Mouse (Mus musculus): ENCODE data around the gene Lrrc74b. TPM values are rescaled to one million over a fixed set of nuclear protein-coding genes. Genes with fewer than 3 reads are reported as not detected.

The Lrrc74b gene
- polyA plus RNA-seq, 1 experiment: not detected

GRCm38 (mm10) chr16:17530640-17531288 is 30.3 kb downstream of the Lrrc74b start, which contains the start of gene Thap7:
Thap7 (minus strand) TSS chr16:17531136.
- Histone ChIP-seq H3K4me3 (ENCODE audit: extremely low read depth, insufficient read depth, insufficient read length) (peak within 1 kb of the TSS; percentile 86), H3K27me3 (ENCODE audit: control insufficient read depth, insufficient read depth, low read length) (no peaks in the 10 kb centered on the region; the same call in 1 of the 2 replicates), H3K27ac (ENCODE audit: insufficient read depth, low read length) (peak within 1 kb of the TSS; percentile 94), H3K36me3 (ENCODE audit: control insufficient read depth, insufficient read depth, low read length) (peaks cover 20% of the 10 kb centered on the region), H3K4me1 (ENCODE audit: control insufficient read depth, insufficient read depth, insufficient read length) (peaks cover 7% of the 10 kb centered on the region)
- peak; percentile 93 to 95 for DNase-seq (ENCODE audit: low read depth in 1 of 2, low spot score in 2 of 2)
- TF ChIP-seq CTCF (IDR thresholded peaks at IDR 0.05; ENCODE audit: extremely low read depth, insufficient read depth, insufficient read length, insufficient replicate concordance) (no peak), POLR2A (IDR thresholded peaks at IDR 0.05; ENCODE audit: low read depth, low read length) (peak; percentile 72)
- WGBS: under 1% methylated on average over 67 of the region's 67 CpGs

- H3K27ac ChIP-seq (ENCODE audit: insufficient read depth, low read length): peak overlapping the region; percentile 94
- H3K27me3 ChIP-seq (ENCODE audit: control insufficient read depth, insufficient read depth, low read length): no peaks in the 10 kb centered on the region; the same call in 1 of the 2 replicates
- peaks cover 23% of the 10 kb centered on the region for H3K36me3 ChIP-seq (ENCODE audit: control insufficient read depth, insufficient read depth, low read length)
- TF ChIP-seq CTCF (IDR thresholded peaks at IDR 0.05; ENCODE audit: extremely low read depth, insufficient read depth, insufficient read length, insufficient replicate concordance): no peak
- TF ChIP-seq POLR2A (IDR thresholded peaks at IDR 0.05; ENCODE audit: low read depth, low read length): no peak
- peak overlapping the region; percentile 86 for H3K4me3 ChIP-seq (ENCODE audit: extremely low read depth, insufficient read depth, insufficient read length)
- no peak for DNase-seq (ENCODE audit: low read depth in 1 of 2, low spot score in 2 of 2)
- H3K4me1 ChIP-seq (ENCODE audit: control insufficient read depth, insufficient read depth, insufficient read length): peaks cover 7% of the 10 kb centered on the region
- WGBS: 10% methylated on average over 17 of the region's 17 CpGs
Measured at GRCm38 (mm10) chr16:17529981-17530586, 31.0 kb downstream of the Lrrc74b start.

- 96% methylated on average over 13 of the region's 13 CpGs for WGBS
- Histone ChIP-seq H3K36me3 (ENCODE audit: control insufficient read depth, insufficient read depth, low read length) (peaks cover 27% of the 10 kb centered on the region), H3K27ac (ENCODE audit: insufficient read depth, low read length) (no peak overlapping the region), H3K4me3 (ENCODE audit: extremely low read depth, insufficient read depth, insufficient read length) (no peak overlapping the region), H3K27me3 (ENCODE audit: control insufficient read depth, insufficient read depth, low read length) (no peaks in the 10 kb centered on the region; the same call in 1 of the 2 replicates), H3K4me1 (ENCODE audit: control insufficient read depth, insufficient read depth, insufficient read length) (peaks cover 7% of the 10 kb centered on the region)
- no peak for DNase-seq (ENCODE audit: low read depth in 1 of 2, low spot score in 2 of 2)
- TF ChIP-seq POLR2A (IDR thresholded peaks at IDR 0.05; ENCODE audit: low read depth, low read length): no peak
- TF ChIP-seq CTCF (IDR thresholded peaks at IDR 0.05; ENCODE audit: extremely low read depth, insufficient read depth, insufficient read length, insufficient replicate concordance): no peak
Measured at GRCm38 (mm10) chr16:17528276-17528675, 32.8 kb downstream of the Lrrc74b start.

GRCm38 (mm10) chr16:17527606-17528005 is 33.4 kb downstream of the Lrrc74b start:
- H3K27me3 ChIP-seq (ENCODE audit: control insufficient read depth, insufficient read depth, low read length): no peaks in the 10 kb centered on the region; the same call in 1 of the 2 replicates
- no peak for DNase-seq (ENCODE audit: low read depth in 1 of 2, low spot score in 2 of 2)
- H3K4me1 ChIP-seq (ENCODE audit: control insufficient read depth, insufficient read depth, insufficient read length): peaks cover 7% of the 10 kb centered on the region
- H3K36me3 ChIP-seq (ENCODE audit: control insufficient read depth, insufficient read depth, low read length): peaks cover 29% of the 10 kb centered on the region
- H3K27ac ChIP-seq (ENCODE audit: insufficient read depth, low read length): no peak overlapping the region
- TF ChIP-seq CTCF (IDR thresholded peaks at IDR 0.05; ENCODE audit: extremely low read depth, insufficient read depth, insufficient read length, insufficient replicate concordance) (no peak), POLR2A (IDR thresholded peaks at IDR 0.05; ENCODE audit: low read depth, low read length) (no peak)
- H3K4me3 ChIP-seq (ENCODE audit: extremely low read depth, insufficient read depth, insufficient read length): no peak overlapping the region

- peaks cover 41% of the 10 kb centered on the region for H3K36me3 ChIP-seq (ENCODE audit: control insufficient read depth, insufficient read depth, low read length)
- H3K27me3 ChIP-seq (ENCODE audit: control insufficient read depth, insufficient read depth, low read length): no peaks in the 10 kb centered on the region
- TF ChIP-seq CTCF (IDR thresholded peaks at IDR 0.05; ENCODE audit: extremely low read depth, insufficient read depth, insufficient read length, insufficient replicate concordance) (no peak), POLR2A (IDR thresholded peaks at IDR 0.05; ENCODE audit: low read depth, low read length) (no peak)
- peaks cover 4% of the 10 kb centered on the region for H3K4me1 ChIP-seq (ENCODE audit: control insufficient read depth, insufficient read depth, insufficient read length)
- 92% methylated on average over 6 of the region's 6 CpGs for WGBS
- no peak overlapping the region for H3K4me3 ChIP-seq (ENCODE audit: extremely low read depth, insufficient read depth, insufficient read length)
- DNase-seq (ENCODE audit: low read depth in 1 of 2, low spot score in 2 of 2): no peak
- H3K27ac ChIP-seq (ENCODE audit: insufficient read depth, low read length): no peak overlapping the region
Measured at GRCm38 (mm10) chr16:17526223-17526622, 34.8 kb downstream of the Lrrc74b start.

- DNase-seq (ENCODE audit: low read depth in 1 of 2, low spot score in 2 of 2): no peak
- Histone ChIP-seq H3K27ac (ENCODE audit: insufficient read depth, low read length) (no peak overlapping the region), H3K36me3 (ENCODE audit: control insufficient read depth, insufficient read depth, low read length) (peaks cover 47% of the 10 kb centered on the region), H3K27me3 (ENCODE audit: control insufficient read depth, insufficient read depth, low read length) (no peaks in the 10 kb centered on the region), H3K4me3 (ENCODE audit: extremely low read depth, insufficient read depth, insufficient read length) (no peak overlapping the region), H3K4me1 (ENCODE audit: control insufficient read depth, insufficient read depth, insufficient read length) (peaks cover 4% of the 10 kb centered on the region)
- no peak for TF ChIP-seq POLR2A (IDR thresholded peaks at IDR 0.05; ENCODE audit: low read depth, low read length)
- TF ChIP-seq CTCF (IDR thresholded peaks at IDR 0.05; ENCODE audit: extremely low read depth, insufficient read depth, insufficient read length, insufficient replicate concordance): no peak
- WGBS: 90% methylated on average over 3 of the region's 3 CpGs
Measured at GRCm38 (mm10) chr16:17525524-17525923, 35.5 kb downstream of the Lrrc74b start.

- Histone ChIP-seq H3K4me1 (ENCODE audit: control insufficient read depth, insufficient read depth, insufficient read length) (no peaks in the 10 kb centered on the region), H3K4me3 (ENCODE audit: extremely low read depth, insufficient read depth, insufficient read length) (no peak overlapping the region), H3K27me3 (ENCODE audit: control insufficient read depth, insufficient read depth, low read length) (no peaks in the 10 kb centered on the region), H3K27ac (ENCODE audit: insufficient read depth, low read length) (no peak overlapping the region), H3K36me3 (ENCODE audit: control insufficient read depth, insufficient read depth, low read length) (peaks cover 55% of the 10 kb centered on the region)
- DNase-seq (ENCODE audit: low read depth in 1 of 2, low spot score in 2 of 2): no peak
- no peak for TF ChIP-seq CTCF (IDR thresholded peaks at IDR 0.05; ENCODE audit: extremely low read depth, insufficient read depth, insufficient read length, insufficient replicate concordance)
- no peak for TF ChIP-seq POLR2A (IDR thresholded peaks at IDR 0.05; ENCODE audit: low read depth, low read length)
- 94% methylated on average over 11 of the region's 11 CpGs for WGBS
Measured at GRCm38 (mm10) chr16:17524156-17524555, 36.9 kb downstream of the Lrrc74b start.
